30 mouse cellular contexts compared by ENCODE assay signal in the genomic region with DNA sequence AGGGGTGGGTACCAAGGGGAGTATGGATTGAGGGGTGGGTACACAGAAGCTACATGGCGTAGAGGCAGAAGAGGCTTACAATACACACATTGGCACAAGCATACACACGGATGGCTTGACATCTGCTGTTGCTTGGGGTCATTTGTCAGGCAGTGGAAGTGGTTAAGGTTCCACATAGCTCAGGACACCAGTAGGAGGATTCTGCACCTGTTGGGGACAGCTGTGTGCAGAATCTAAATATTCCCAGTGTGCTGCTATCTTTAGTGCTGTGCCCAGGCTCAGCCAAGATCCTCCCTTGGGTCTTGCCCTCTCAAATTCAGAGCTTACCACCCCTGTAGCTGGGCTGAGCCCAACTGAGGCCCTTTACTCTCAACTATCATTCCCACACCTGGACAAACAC. TPM values are rescaled to one million over a fixed set of nuclear protein-coding genes. Genes with fewer than 3 reads are reported as not detected.
DNase-seq lines count a peak whose midpoint lies in the region; ATAC-seq lines count a peak whose summit lies in the region.
"Had no signal": no experiment of that assay in that cellular context is flagged by ENCODE, and none has a peak within 500 bp of the region (broad histone marks: within the 10 kb centered on the region; RNA-seq: fewer than 3 reads in every experiment).

No protein-coding gene starts in this region.

- ATAC-seq in embryonic facial prominence, embryonic 13.5 days (ENCODE audit: insufficient number of reproducible peaks, insufficient read depth, low FRiP score, low TSS enrichment, low read depth): no peak
- ATAC-seq in embryonic facial prominence, embryonic 14.5 days (ENCODE audit: low read depth): peak; percentile 30; the same call in 1 of the 2 replicates
- ATAC-seq in forebrain, embryonic 11.5 days (replicated peaks; ENCODE audit: low FRiP score): no peak
- ATAC-seq: activated CD4-positive, CD25-positive, alpha-beta regulatory T cell, adult 4 months; forebrain, embryonic 13.5 days; forebrain, embryonic 16.5 days; hindbrain, postnatal 0 days; inflammation-experienced regulatory T-cells, adult 6 months; intestine, embryonic 16.5 days had no signal

- H3K4me3 ChIP-seq in embryonic facial prominence, embryonic 13.5 days: no peak overlapping the region
- H3K4me3 ChIP-seq in embryonic facial prominence, embryonic 10.5 days: no peak overlapping the region
- no peak overlapping the region for H3K4me3 ChIP-seq in embryonic facial prominence, embryonic 14.5 days (ENCODE audit: low read depth, low read length)
- H3K4me3 ChIP-seq in forebrain, embryonic 11.5 days (ENCODE audit: low read depth, low read length): no peak overlapping the region
- H3K4me3 ChIP-seq: erythroblast, embryonic 14.5 days; forebrain, embryonic 13.5 days; heart, embryonic 13.5 days had no signal

- peak overlapping the region; percentile 17; the same call in 1 of the 2 replicates for H3K9ac ChIP-seq in embryonic facial prominence, embryonic 13.5 days
- H3K9ac ChIP-seq in embryonic facial prominence, embryonic 14.5 days (ENCODE audit: low read depth, low read length): no peak overlapping the region
- H3K9ac ChIP-seq in forebrain, embryonic 11.5 days (ENCODE audit: low read length): no peak overlapping the region
- H3K9ac ChIP-seq: forebrain, embryonic 13.5 days; heart, embryonic 13.5 days; hindbrain, embryonic 14.5 days had no signal

- no peaks in the 10 kb centered on the region for H3K9me3 ChIP-seq in embryonic facial prominence, embryonic 13.5 days
- H3K9me3 ChIP-seq in embryonic facial prominence, embryonic 10.5 days: no peaks in the 10 kb centered on the region
- H3K9me3 ChIP-seq in embryonic facial prominence, embryonic 14.5 days (ENCODE audit: control insufficient read depth, low read length): no peaks in the 10 kb centered on the region
- no peaks in the 10 kb centered on the region for H3K9me3 ChIP-seq in forebrain, embryonic 11.5 days (ENCODE audit: control insufficient read depth, low read length)
- H3K9me3 ChIP-seq: forebrain, embryonic 13.5 days; heart, embryonic 13.5 days had no signal

- WGBS in embryonic facial prominence, embryonic 13.5 days: 73% methylated on average over 2 of the region's 2 CpGs
- 70% methylated on average over 2 of the region's 2 CpGs for WGBS in embryonic facial prominence, embryonic 10.5 days
- WGBS in embryonic facial prominence, embryonic 14.5 days: 54% methylated on average over 2 of the region's 2 CpGs
- 72% methylated on average over 2 of the region's 2 CpGs for WGBS in forebrain, embryonic 11.5 days

- peaks cover 11% of the 10 kb centered on the region for H3K4me1 ChIP-seq in embryonic facial prominence, embryonic 13.5 days
- peaks cover 16% of the 10 kb centered on the region for H3K4me1 ChIP-seq in embryonic facial prominence, embryonic 10.5 days
- peaks cover 9% of the 10 kb centered on the region; the same call in 1 of the 2 replicates for H3K4me1 ChIP-seq in embryonic facial prominence, embryonic 14.5 days (ENCODE audit: control insufficient read depth, insufficient read depth, low read length)
- H3K4me1 ChIP-seq in forebrain, embryonic 11.5 days (replicated peaks; ENCODE audit: control insufficient read depth, insufficient read depth, low read length): peaks cover 5% of the 10 kb centered on the region; the same call in 1 of the 2 replicates

- no peaks in the 10 kb centered on the region; the same call in 1 of the 2 replicates for H3K27me3 ChIP-seq in embryonic facial prominence, embryonic 13.5 days
- no peaks in the 10 kb centered on the region for H3K27me3 ChIP-seq in embryonic facial prominence, embryonic 10.5 days (replicated peaks; ENCODE audit: low read depth, poor library complexity, severe bottlenecking)
- H3K27me3 ChIP-seq in embryonic facial prominence, embryonic 14.5 days (replicated peaks; ENCODE audit: control insufficient read depth, insufficient read depth, low read length): no peaks in the 10 kb centered on the region
- no peaks in the 10 kb centered on the region for H3K27me3 ChIP-seq in forebrain, embryonic 11.5 days (ENCODE audit: control insufficient read depth, insufficient read depth, low read length)

- no peak for DNase-seq in embryonic facial prominence, embryonic 10.5 days (ENCODE audit: low spot score)
- peak; percentile 28 to 55 for DNase-seq in gastrocnemius, adult 8-10 months (ENCODE audit: low spot score in 2 of 2)
- no peak for DNase-seq in gastrocnemius, postnatal 25 days
- DNase-seq in embryonic facial prominence, embryonic 14.5 days (ENCODE audit: low spot score): peak; percentile 56
- peak; percentile 90 for DNase-seq in skeletal muscle tissue, adult 2 months (ENCODE audit: low read depth, low spot score)
- DNase-seq in forebrain, embryonic 11.5 days (ENCODE audit: low spot score): no peak
- DNase-seq: adrenal gland, adult 8-10 months; adrenal gland, postnatal 25 days; cerebellum, adult 11-12 months; cerebellum, adult 8-10 months; cerebellum, postnatal 10 days; cerebellum, postnatal 36 days; embryo, embryonic 11 days; heart, adult 18-20 months; heart, postnatal 14 days; heart, postnatal 4 days had no signal

- peaks cover 15% of the 10 kb centered on the region for H3K36me3 ChIP-seq in embryonic facial prominence, embryonic 13.5 days
- peaks cover 21% of the 10 kb centered on the region for H3K36me3 ChIP-seq in embryonic facial prominence, embryonic 10.5 days (replicated peaks)
- H3K36me3 ChIP-seq in embryonic facial prominence, embryonic 14.5 days (ENCODE audit: control insufficient read depth, insufficient read depth, low read length): peaks cover 21% of the 10 kb centered on the region
- no peaks in the 10 kb centered on the region for H3K36me3 ChIP-seq in forebrain, embryonic 11.5 days (ENCODE audit: control insufficient read depth, insufficient read depth, low read length)

- H3K27ac ChIP-seq in embryonic facial prominence, embryonic 13.5 days: no peak overlapping the region
- H3K27ac ChIP-seq in embryonic facial prominence, embryonic 10.5 days (replicated peaks): no peak overlapping the region
- H3K27ac ChIP-seq in embryonic facial prominence, embryonic 14.5 days (replicated peaks; ENCODE audit: low read depth, low read length): no peak overlapping the region
- H3K27ac ChIP-seq in forebrain, embryonic 11.5 days (ENCODE audit: low read depth, low read length): no peak overlapping the region
- H3K27ac ChIP-seq: forebrain, embryonic 13.5 days; heart, embryonic 13.5 days; hindbrain, embryonic 14.5 days; hindbrain, postnatal 0 days had no signal

- no peak overlapping the region for H3K4me2 ChIP-seq in embryonic facial prominence, embryonic 13.5 days
- H3K4me2 ChIP-seq in embryonic facial prominence, embryonic 14.5 days (ENCODE audit: low read depth, low read length): no peak overlapping the region
- H3K4me2 ChIP-seq in forebrain, embryonic 11.5 days (ENCODE audit: low read depth, low read length, severe bottlenecking): no peak overlapping the region
- H3K4me2 ChIP-seq: forebrain, embryonic 13.5 days; heart, embryonic 13.5 days; hindbrain, embryonic 14.5 days had no signal

RNA-seq across cellular contexts. Expression of a gene that starts 1.9 kb away (rescaled TPM):
- 451 and 456 TPM in 2 replicates for polyA plus RNA-seq in embryonic facial prominence, embryonic 13.5 days (2015; fragmentation: Nextera tagmentation; extraction: Ambion mirVana)
- polyA plus RNA-seq in embryonic facial prominence, embryonic 10.5 days (2016; fragmentation: Nextera tagmentation; extraction: Ambion mirVana): 378 and 386 TPM in 2 replicates
- total RNA-seq in gastrocnemius, adult 8-10 months (2022): 100 to 1,000 TPM; 265 to 675 (median 469) TPM
- total RNA-seq in gastrocnemius, postnatal 25 days (2021): 100 to 1,000 TPM; 764 to 791 TPM
- polyA plus RNA-seq in embryonic facial prominence, embryonic 14.5 days (2014; fragmentation: Nextera tagmentation; extraction: Ambion mirVana): 388 and 486 TPM in 2 replicates
- 354 and 397 TPM in 2 replicates for polyA plus RNA-seq in forebrain, embryonic 11.5 days (2014; fragmentation: Nextera tagmentation; extraction: Ambion mirVana)

RNA-seq across cellular contexts. Expression of a gene that starts 12.6 kb away (rescaled TPM):
- 0.13 and 0.74 TPM in 2 replicates for polyA plus RNA-seq in embryonic facial prominence, embryonic 13.5 days (2015; fragmentation: Nextera tagmentation; extraction: Ambion mirVana)
- polyA plus RNA-seq in embryonic facial prominence, embryonic 10.5 days (2016; fragmentation: Nextera tagmentation; extraction: Ambion mirVana): 0.11 and 0.15 TPM in 2 replicates
- 1 to 10 TPM; 1.6 to 2.3 (median 1.8) TPM for total RNA-seq in gastrocnemius, adult 8-10 months (2022)
- total RNA-seq in gastrocnemius, postnatal 25 days (2021): under 1 TPM; 0.67 to 0.95 TPM
- polyA plus RNA-seq in embryonic facial prominence, embryonic 14.5 days (2014; fragmentation: Nextera tagmentation; extraction: Ambion mirVana): 0.42 and 0.58 TPM in 2 replicates
- 0.13 and 0.16 TPM in 2 replicates for polyA plus RNA-seq in forebrain, embryonic 11.5 days (2014; fragmentation: Nextera tagmentation; extraction: Ambion mirVana)
- polyA plus RNA-seq: activated CD4-positive, CD25-positive, alpha-beta regulatory T cell, adult 4 months; erythroblast, embryonic 14.5 days; hindbrain, embryonic 11.5 days; inflammation-experienced regulatory T-cells, adult 6 months had no signal

RNA-seq across cellular contexts. Expression of a gene that starts 24.9 kb away (rescaled TPM):
- 22.8 and 30.4 TPM in 2 replicates for polyA plus RNA-seq in embryonic facial prominence, embryonic 13.5 days (2015; fragmentation: Nextera tagmentation; extraction: Ambion mirVana)
- polyA plus RNA-seq in embryonic facial prominence, embryonic 10.5 days (2016; fragmentation: Nextera tagmentation; extraction: Ambion mirVana): 23.3 and 23.8 TPM in 2 replicates
- total RNA-seq in gastrocnemius, adult 8-10 months (2022): 10 to 100 TPM; 28.4 to 38.8 (median 33.3) TPM
- 10 to 100 TPM; 30.9 to 39.5 TPM for total RNA-seq in gastrocnemius, postnatal 25 days (2021)
- 22.9 and 23.8 TPM in 2 replicates for polyA plus RNA-seq in embryonic facial prominence, embryonic 14.5 days (2014; fragmentation: Nextera tagmentation; extraction: Ambion mirVana)
- 30.4 and 32.9 TPM in 2 replicates for polyA plus RNA-seq in forebrain, embryonic 11.5 days (2014; fragmentation: Nextera tagmentation; extraction: Ambion mirVana)

RNA-seq across cellular contexts. Expression of a gene that starts 47.9 kb away (rescaled TPM):
- polyA plus RNA-seq in embryonic facial prominence, embryonic 13.5 days (2015; fragmentation: Nextera tagmentation; extraction: Ambion mirVana): 0.36 and 0.62 TPM in 2 replicates
- polyA plus RNA-seq in embryonic facial prominence, embryonic 10.5 days (2016; fragmentation: Nextera tagmentation; extraction: Ambion mirVana): 0.16 and 0.39 TPM in 2 replicates
- not detected for total RNA-seq in gastrocnemius, adult 8-10 months (2022)
- total RNA-seq in gastrocnemius, postnatal 25 days (2021): not detected
- not detected in 2 replicates for polyA plus RNA-seq in embryonic facial prominence, embryonic 14.5 days (2014; fragmentation: Nextera tagmentation; extraction: Ambion mirVana)
- polyA plus RNA-seq in forebrain, embryonic 11.5 days (2014; fragmentation: Nextera tagmentation; extraction: Ambion mirVana): 0.23 and 0.40 TPM in 2 replicates
- total RNA-seq: adrenal gland, adult 8-10 months; adrenal gland, postnatal 25 days; gastrocnemius, postnatal 36 days; heart, adult 18-20 months; heart, postnatal 14 days; heart, postnatal 4 days; hindbrain, postnatal 0 days had no signal
- polyA plus RNA-seq: brain, embryonic 14.5 days; embryonic facial prominence, embryonic 11.5 days; erythroblast, embryonic 14.5 days; forebrain, embryonic 16.5 days had no signal

Comparison
In these comparisons a context has a peak if more than half of its experiments do, and no peak if none do; other contexts are left out.
1. DNase-seq: peak in gastrocnemius, adult 8-10 months (2 of 2), embryonic facial prominence, embryonic 14.5 days (single experiment) and skeletal muscle tissue, adult 2 months (single experiment); none in embryonic facial prominence, embryonic 10.5 days (single experiment), gastrocnemius, postnatal 25 days (single experiment) and forebrain, embryonic 11.5 days (single experiment).